Mouse (Mus musculus) ZHBTc4 (cell line): Measurements from ENCODE around the gene Mks1.

Experiments used
- DNase-seq: peaks from one replicate; pipeline ENCODE4 v3.0.0-alpha.2; 2011; ENCODE audit warnings: low read depth, low spot score

Mks1 gene

DNA sequence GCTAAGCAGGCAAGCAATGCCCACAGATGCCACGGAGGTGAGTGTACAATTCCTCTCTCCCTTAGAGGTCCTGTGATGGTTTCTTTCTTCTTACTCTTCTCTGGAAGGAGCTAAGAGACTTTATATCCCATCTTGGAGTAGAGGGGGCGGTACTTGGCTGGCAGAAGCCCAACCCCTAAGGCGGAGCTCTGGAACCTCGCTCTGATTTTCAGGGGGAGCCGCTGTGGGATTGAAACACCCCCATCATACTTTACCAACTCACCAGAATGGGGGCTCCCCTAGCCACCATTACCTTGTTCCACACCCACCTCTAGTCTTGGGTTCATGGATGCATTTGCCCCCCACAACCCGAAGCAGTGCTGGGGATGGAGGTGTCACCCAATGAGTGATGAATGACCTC lies 22.4 kb downstream of the Mks1 start, which contains the start of gene Epx:
TSS of gene Epx (minus strand) at position 101 of the 400 bp plus-strand sequence.
- DNase-seq: no peak

DNA sequence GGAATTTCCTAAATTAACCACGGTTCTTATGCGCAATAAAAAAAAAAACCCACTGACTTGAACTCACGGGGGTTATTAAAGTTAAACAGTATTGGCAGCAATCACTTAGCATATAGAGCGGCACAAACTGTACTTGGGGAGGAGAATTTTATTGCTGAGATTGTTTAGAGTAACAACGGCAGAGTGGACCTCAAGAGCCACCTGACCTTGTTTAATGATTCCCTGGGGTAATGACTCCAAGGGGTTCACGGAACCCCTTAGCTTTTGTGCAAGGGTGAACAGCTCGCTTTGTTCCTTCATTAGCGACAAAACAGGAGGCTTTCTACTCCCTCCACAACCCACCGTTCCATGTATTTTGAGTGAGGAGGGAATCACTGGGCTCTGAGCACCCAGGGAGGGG lies 26.8 kb downstream of the Mks1 start:
- DNase-seq: no peak

DNA sequence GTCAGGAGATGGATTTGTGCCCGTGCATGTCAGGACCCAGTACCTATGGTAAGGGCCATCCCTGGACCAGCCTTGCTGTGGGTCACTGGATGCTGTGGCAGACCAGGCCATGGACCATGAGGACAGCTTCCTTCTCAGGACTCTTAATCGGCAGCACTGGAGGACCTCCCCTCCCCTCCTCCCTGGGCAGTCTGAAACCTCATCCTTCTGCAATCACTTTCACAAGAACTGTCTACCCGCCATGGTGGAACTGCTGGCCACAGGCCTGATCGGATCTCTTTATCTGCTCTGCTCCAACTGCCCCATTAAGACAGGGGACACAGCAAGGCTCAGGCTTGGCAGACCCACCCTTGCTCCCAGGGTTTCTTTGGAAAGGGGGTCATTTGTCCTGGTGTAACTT lies 28.7 kb downstream of the Mks1 start:
- no peak for DNase-seq

DNA sequence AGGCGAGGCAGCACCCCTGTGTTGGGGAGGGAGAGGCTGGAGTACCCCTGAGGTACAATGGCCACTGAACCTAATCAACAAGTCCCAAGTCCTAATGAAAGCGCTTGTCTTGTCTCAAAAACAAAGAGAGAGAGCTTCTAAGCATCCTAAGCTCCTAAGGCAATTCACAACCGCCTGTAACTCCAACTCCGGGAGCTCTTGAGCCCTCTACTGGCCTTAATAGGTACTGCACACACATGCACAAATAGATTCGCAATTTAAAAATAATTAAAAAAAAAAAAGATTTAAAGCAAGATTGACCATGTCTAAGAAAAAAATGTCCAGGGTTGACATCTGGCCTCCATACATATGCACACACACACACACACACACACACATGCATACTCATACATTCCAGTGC lies 30.5 kb downstream of the Mks1 start:
- peak; percentile 69 for DNase-seq

DNA sequence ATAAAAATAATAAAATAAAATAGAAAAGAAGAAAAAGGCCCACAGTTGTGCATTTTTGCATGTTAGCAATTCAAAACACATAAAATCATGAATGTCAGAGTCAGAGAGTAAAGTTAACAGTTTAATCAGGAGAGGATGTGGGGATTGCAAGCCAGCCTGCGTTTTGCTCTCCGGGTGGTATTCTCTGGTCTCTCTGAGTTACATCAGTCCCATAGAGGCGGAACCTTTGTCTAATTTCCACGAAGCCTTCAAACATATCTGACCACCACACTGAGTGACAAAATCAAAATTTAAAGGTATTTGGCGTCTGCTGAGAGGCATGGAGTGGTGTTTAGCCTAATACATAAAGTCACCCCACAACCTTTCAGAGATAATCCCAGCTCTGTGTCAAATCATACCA lies 31.8 kb downstream of the Mks1 start:
- DNase-seq: no peak

DNA sequence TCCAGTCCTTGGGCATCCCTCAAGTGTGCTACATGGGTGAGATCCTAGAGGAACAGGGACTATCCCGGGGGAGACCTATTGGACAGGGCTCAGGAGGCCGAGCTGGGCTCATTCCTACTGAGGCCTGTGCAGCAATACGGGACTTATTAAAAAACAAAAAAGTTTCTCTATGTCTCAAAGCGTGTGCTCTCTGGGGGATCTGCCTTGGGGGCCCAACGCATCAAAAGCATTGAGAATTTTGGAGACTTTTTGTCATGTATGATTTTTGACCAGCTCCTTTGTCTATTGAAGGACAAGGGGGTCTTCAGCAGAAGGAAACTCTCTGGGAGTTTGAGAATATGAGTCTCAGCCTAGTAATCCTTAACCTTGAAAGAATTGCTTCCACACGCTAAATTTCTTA lies 39.2 kb downstream of the Mks1 start, which contains the start of gene Olfr462:
TSS of gene Olfr462 (minus strand) at position 101 of the 400 bp plus-strand sequence.
- no peak for DNase-seq

DNA sequence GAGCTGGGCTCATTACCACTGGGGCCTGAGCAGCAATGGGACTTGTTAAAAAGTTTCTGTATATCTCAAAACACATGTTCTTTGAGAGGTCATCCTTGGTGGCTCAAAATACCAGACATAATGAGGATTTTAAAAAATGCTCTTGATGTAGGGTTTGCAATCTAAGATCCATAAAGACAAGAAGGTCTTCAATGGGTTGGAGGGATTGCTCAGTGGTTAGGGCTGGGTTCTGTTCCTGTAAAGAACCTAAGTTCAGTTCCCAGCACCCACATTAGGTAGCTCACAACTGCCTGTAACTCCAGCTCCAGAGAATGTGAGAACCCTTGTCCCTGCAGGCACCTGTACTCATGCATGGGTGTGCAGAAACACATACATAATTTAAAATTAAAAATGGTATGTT lies 44.3 kb downstream of the Mks1 start, which contains the start of gene Olfr463:
TSS of gene Olfr463 (minus strand) at position 101 of the 400 bp plus-strand sequence.
- no peak for DNase-seq

DNA sequence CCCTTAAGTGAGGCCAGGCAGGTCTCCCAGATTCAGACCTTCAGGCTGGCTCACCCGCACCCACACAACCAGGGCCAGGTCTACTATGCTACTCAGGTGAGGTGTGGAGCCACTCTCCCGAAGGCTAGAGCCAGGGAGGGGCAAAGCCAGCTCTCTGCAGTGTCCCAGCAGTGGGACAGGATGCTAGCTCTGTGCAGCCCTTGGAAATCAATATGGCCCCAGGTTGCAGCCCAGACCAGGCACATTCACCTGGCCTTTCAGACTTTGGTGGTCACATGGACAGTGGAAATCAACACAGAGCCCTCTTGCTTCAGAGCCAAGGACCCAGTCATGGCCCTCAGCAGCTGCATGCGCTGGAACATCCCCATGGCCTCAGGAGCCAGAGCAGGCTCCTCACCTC lies 51.3 kb downstream of the Mks1 start:
- DNase-seq: no peak
